Mouse (Mus musculus) neural tube, embryonic 11.5 days (tissue): ENCODE measurements around the gene Rab1b. TPM values are rescaled to one million over a fixed set of nuclear protein-coding genes. Genes with fewer than 3 reads are reported as not detected.
A peak's percentile ranks its signal among the peaks of the same experiment; 100 is the strongest.

Experiments
- ATAC-seq: fragments of 200-750 bp; cut with Nextera tagmentation; 2 replicates; pipeline ENCODE4 v1.8.0; 2017; ENCODE audit warnings: moderate number of reproducible peaks, mild to moderate bottlenecking, moderate TSS enrichment, moderate library complexity; ENCODE audit not compliant: insufficient read depth, low FRiP score, low TSS enrichment
- DNase-seq: peaks from one replicate; pipeline ENCODE4 v3.0.0-alpha.2; 2015; ENCODE audit warnings: low spot score
- H3K27ac ChIP-seq: fragments of 300-500 bp; sonication (generic); 2 replicates; pipeline ENCODE4 v1.5.1; 2014; ENCODE audit warnings: low read depth, mild to moderate bottlenecking, low read length
- H3K27me3 ChIP-seq: fragments of 300-500 bp; sonication (generic); 2 replicates; pipeline ENCODE4 v1.6.1; 2014; ENCODE audit warnings: mild to moderate bottlenecking, low read length, mixed read lengths; ENCODE audit not compliant: control insufficient read depth, insufficient read depth
- H3K36me3 ChIP-seq: fragments of 300-500 bp; sonication (generic); 2 replicates; pipeline ENCODE4 v1.6.1; 2014; ENCODE audit warnings: mild to moderate bottlenecking, low read length, moderate library complexity, mixed read lengths; ENCODE audit not compliant: control insufficient read depth, insufficient read depth
- H3K4me1 ChIP-seq: fragments of 300-500 bp; sonication (generic); 2 replicates; pipeline ENCODE4 v1.6.1; 2014; ENCODE audit warnings: low read length, mixed read lengths; ENCODE audit not compliant: control insufficient read depth, insufficient read depth
- H3K4me2 ChIP-seq: fragments of 300-500 bp; sonication (generic); 2 replicates; pipeline ENCODE4 v1.6.1; 2014; ENCODE audit warnings: low read depth, mild to moderate bottlenecking, moderate library complexity
- H3K4me3 ChIP-seq: fragments of 300-500 bp; sonication (generic); 2 replicates; pipeline ENCODE4 v1.5.1; 2014; ENCODE audit warnings: low read depth, low read length
- H3K9ac ChIP-seq: fragments of 300-500 bp; sonication (generic); 2 replicates; pipeline ENCODE4 v1.6.1; 2014; ENCODE audit warnings: mild to moderate bottlenecking, low read length
- H3K9me3 ChIP-seq: fragments of 300-500 bp; sonication (generic); 2 replicates; pipeline ENCODE4 v1.6.1; 2016; ENCODE audit warnings: low read length; ENCODE audit not compliant: control insufficient read depth
- WGBS: fragments of 180-500 bp; shearing (Covaris S2); extraction: QIAGEN DNeasy Blood & Tissue Kit; methylation state at CpG from one replicate; pipeline ENCODE4 v1.1.7; 2014; 5-methylcytosine and 5-hydroxymethylcytosine counted together
- polyA plus RNA-seq: library from polyadenylated mRNA; unstranded; fragments of >200 nt; fragmentation: Nextera tagmentation; extraction: Ambion mirVana; gene quantifications from 2 replicates; pipeline ENCODE4 v1.2.1, GENCODE M21; 2014

Gene Rab1b
- polyA plus RNA-seq, 1 experiment from 2014 or later = 266 TPM

GRCm38 (mm10) chr19:5062041-5062440 is 44.8 kb downstream of the Rab1b start:
- H3K4me3 ChIP-seq = no peak overlapping the region
- H3K4me1 ChIP-seq = peaks cover 13% of the 10 kb centered on the region; the same call in 1 of the 2 replicates
- H3K4me2 ChIP-seq = no peak overlapping the region
- DNase-seq = no peak
- H3K27ac ChIP-seq = no peak overlapping the region
- 83% methylated on average over 5 of the region's 5 CpGs for WGBS
- H3K36me3 ChIP-seq = no peaks in the 10 kb centered on the region
- no peak overlapping the region for H3K9ac ChIP-seq
- H3K27me3 ChIP-seq = peaks cover 5% of the 10 kb centered on the region; the same call in 1 of the 2 replicates
- no peak for ATAC-seq
- no peaks in the 10 kb centered on the region for H3K9me3 ChIP-seq

- no peak overlapping the region for H3K27ac ChIP-seq
- H3K4me2 ChIP-seq = no peak overlapping the region
- H3K4me1 ChIP-seq = 0 out of 2 replicates have a peak, but pooled peaks cover 12% of the 10 kb centered on the region
- H3K9me3 ChIP-seq = no peaks in the 10 kb centered on the region
- no peak overlapping the region for H3K9ac ChIP-seq
- DNase-seq = no peak
- ATAC-seq = no peak
- WGBS = 39% methylated on average over 5 of the region's 5 CpGs
- 0 out of 2 replicates have a peak, but pooled peaks cover 2% of the 10 kb centered on the region for H3K27me3 ChIP-seq
- H3K4me3 ChIP-seq = no peak overlapping the region
- no peaks in the 10 kb centered on the region for H3K36me3 ChIP-seq
Measured at GRCm38 (mm10) chr19:5060365-5061330, 46.2 kb downstream of the Rab1b start.

GRCm38 (mm10) chr19:5058801-5059771 is 47.8 kb downstream of the Rab1b start:
- no peak for DNase-seq
- H3K27me3 ChIP-seq = no peaks in the 10 kb centered on the region; the same call in 1 of the 2 replicates
- 17% methylated on average over 10 of the region's 10 CpGs for WGBS

DNA sequence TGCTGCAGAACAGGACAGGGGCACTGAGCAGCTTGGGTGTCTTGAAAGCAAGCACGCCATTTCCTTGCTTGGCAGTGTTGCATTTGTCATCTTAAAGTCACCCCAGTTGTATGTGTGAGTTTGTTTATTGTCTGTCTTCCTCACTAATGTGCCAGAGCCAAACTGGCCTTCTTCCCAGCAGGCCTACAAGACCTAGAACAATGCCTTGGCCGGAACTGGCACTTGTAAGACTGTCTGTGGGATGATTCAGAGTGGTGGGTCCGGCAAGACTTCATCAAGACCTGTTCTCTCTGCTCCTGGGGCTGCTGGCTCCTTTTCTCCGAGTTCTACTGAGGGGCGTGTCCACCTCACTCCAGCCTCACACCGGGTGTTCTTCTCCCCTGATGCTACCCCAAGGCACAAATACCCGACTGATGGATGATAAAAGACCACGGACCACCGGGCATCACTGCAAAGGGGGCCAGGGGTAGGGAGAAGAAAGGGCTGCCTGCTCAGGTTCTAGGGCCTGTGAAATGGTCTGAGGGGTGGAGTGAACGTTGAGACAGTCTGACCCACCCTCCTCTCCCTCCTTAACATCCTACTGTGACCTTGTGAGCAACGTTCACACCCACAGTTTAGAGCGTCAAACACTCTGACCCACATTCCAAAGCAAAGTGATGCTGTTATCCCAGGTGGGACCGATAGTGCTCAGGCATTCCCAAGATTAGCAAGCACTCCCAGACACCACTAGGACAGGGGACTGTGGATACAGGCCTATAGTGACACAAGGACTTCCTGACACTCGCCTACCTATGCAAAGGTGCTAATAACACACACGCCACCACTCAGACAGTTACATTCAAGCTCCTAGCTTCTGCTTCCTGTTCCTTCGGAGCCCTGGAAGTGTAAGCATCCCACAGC is 48.7 kb downstream of the Rab1b start:
- 0 out of 2 replicates have a peak, but pooled peaks cover 12% of the 10 kb centered on the region for H3K4me1 ChIP-seq
- no peaks in the 10 kb centered on the region for H3K36me3 ChIP-seq
- no peaks in the 10 kb centered on the region for H3K9me3 ChIP-seq
- ATAC-seq (no peak), DNase-seq (peak; percentile 7)
- WGBS = 21% methylated on average over 16 of the region's 16 CpGs
- H3K9ac ChIP-seq = 0 out of 2 replicates have a peak overlapping the region, but pooled peaks have one; percentile 20
- H3K4me2 ChIP-seq = no peak overlapping the region
- peaks cover 7% of the 10 kb centered on the region for H3K27me3 ChIP-seq
- H3K4me3 ChIP-seq = no peak overlapping the region
- H3K27ac ChIP-seq = no peak overlapping the region

More at GRCm38 (mm10) chr19:5058801-5059771, 47.8 kb downstream of the Rab1b start:
- ATAC-seq = no peak
- 0 out of 2 replicates have a peak, but pooled peaks cover 12% of the 10 kb centered on the region for H3K4me1 ChIP-seq
- no peak overlapping the region for H3K27ac ChIP-seq
- H3K4me2 ChIP-seq = no peak overlapping the region
- no peaks in the 10 kb centered on the region for H3K9me3 ChIP-seq
- H3K9ac ChIP-seq = peak overlapping the region; percentile 20; the same call in 1 of the 2 replicates
- no peak overlapping the region for H3K4me3 ChIP-seq
- H3K36me3 ChIP-seq = no peaks in the 10 kb centered on the region

- H3K4me3 ChIP-seq = no peak overlapping the region
- peak; percentile 42; the same call in 1 of the 2 replicates for ATAC-seq
Measured at GRCm38 (mm10) chr19:5056251-5056650, 50.6 kb downstream of the Rab1b start.

GRCm38 (mm10) chr19:5053909-5054308 is 53.0 kb downstream of the Rab1b start:
- Histone ChIP-seq H3K36me3 (no peaks in the 10 kb centered on the region), H3K4me1 (0 out of 2 replicates have a peak, but pooled peaks cover 7% of the 10 kb centered on the region), H3K4me3 (no peak overlapping the region), H3K4me2 (no peak overlapping the region), H3K27me3 (peaks cover 34% of the 10 kb centered on the region), H3K27ac (no peak overlapping the region), H3K9ac (no peak overlapping the region), H3K9me3 (no peaks in the 10 kb centered on the region)
- DNase-seq (peak; percentile 74), ATAC-seq (no peak)
- 23% methylated on average over 9 of the region's 9 CpGs for WGBS

More at GRCm38 (mm10) chr19:5056251-5056650, 50.6 kb downstream of the Rab1b start:
- Histone ChIP-seq H3K4me2 (no peak overlapping the region), H3K9me3 (no peaks in the 10 kb centered on the region), H3K9ac (no peak overlapping the region), H3K4me1 (0 out of 2 replicates have a peak, but pooled peaks cover 12% of the 10 kb centered on the region), H3K36me3 (no peaks in the 10 kb centered on the region), H3K27me3 (peaks cover 26% of the 10 kb centered on the region), H3K27ac (no peak overlapping the region)
- DNase-seq = peak; percentile 77
- 8% methylated on average over 6 of the region's 6 CpGs for WGBS

- 63% methylated on average over 17 of the region's 17 CpGs for WGBS
- ATAC-seq = no peak
- Histone ChIP-seq H3K27ac (no peak overlapping the region), H3K27me3 (peaks cover 34% of the 10 kb centered on the region), H3K36me3 (peaks cover 2% of the 10 kb centered on the region; the same call in 1 of the 2 replicates), H3K4me3 (no peak overlapping the region), H3K4me2 (no peak overlapping the region), H3K9ac (no peak overlapping the region), H3K4me1 (no peaks in the 10 kb centered on the region), H3K9me3 (no peaks in the 10 kb centered on the region)
- no peak for DNase-seq
Measured at GRCm38 (mm10) chr19:5052853-5053252, 54.0 kb downstream of the Rab1b start.
